Mouse (Mus musculus): ENCODE measurements around the gene Cmas. TPM values are rescaled to one million over a fixed set of nuclear protein-coding genes. Genes with fewer than 3 reads are reported as not detected.

The Cmas gene
- polyA plus RNA-seq, 1 experiment = 88.2 TPM

- DNase-seq (ENCODE audit: extremely low spot score in 1 of 2, low spot score in 1 of 2) = no peak
These were observed 5.1 kb upstream of the Cmas start for GRCm38 (mm10) chr6:142751365-142751764.

GRCm38 (mm10) chr6:142752331-142753246, 3.9 kb upstream of the Cmas start:
- DNase-seq (ENCODE audit: extremely low spot score in 1 of 2, low spot score in 1 of 2) = no peak

GRCm38 (mm10) chr6:142757334-142757965, 964 bp downstream of the Cmas start:
- no peak for DNase-seq (ENCODE audit: extremely low spot score in 1 of 2, low spot score in 1 of 2)

- DNase-seq (ENCODE audit: extremely low spot score in 1 of 2, low spot score in 1 of 2) = no peak
These were observed 1.5 kb downstream of the Cmas start for GRCm38 (mm10) chr6:142757976-142758375.

GRCm38 (mm10) chr6:142758562-142758961, 2.1 kb downstream of the Cmas start:
- no peak for DNase-seq (ENCODE audit: extremely low spot score in 1 of 2, low spot score in 1 of 2)

- no peak for DNase-seq (ENCODE audit: extremely low spot score in 1 of 2, low spot score in 1 of 2)
These were observed 3.1 kb downstream of the Cmas start for GRCm38 (mm10) chr6:142759633-142760032.

GRCm38 (mm10) chr6:142764933-142765332, 8.4 kb downstream of the Cmas start:
- DNase-seq (ENCODE audit: extremely low spot score in 1 of 2, low spot score in 1 of 2) = no peak

GRCm38 (mm10) chr6:142767305-142767704, 10.8 kb downstream of the Cmas start:
- DNase-seq (ENCODE audit: extremely low spot score in 1 of 2, low spot score in 1 of 2) = no peak

GRCm38 (mm10) chr6:142769896-142770295, 13.4 kb downstream of the Cmas start:
- DNase-seq (ENCODE audit: extremely low spot score in 1 of 2, low spot score in 1 of 2) = no peak

GRCm38 (mm10) chr6:142771643-142772042, 15.2 kb downstream of the Cmas start:
- DNase-seq (ENCODE audit: extremely low spot score in 1 of 2, low spot score in 1 of 2) = no peak

GRCm38 (mm10) chr6:142773566-142773965, 17.1 kb downstream of the Cmas start:
- DNase-seq (ENCODE audit: extremely low spot score in 1 of 2, low spot score in 1 of 2) = no peak

GRCm38 (mm10) chr6:142776935-142777334, 20.4 kb downstream of the Cmas start:
- DNase-seq (ENCODE audit: extremely low spot score in 1 of 2, low spot score in 1 of 2) = no peak

GRCm38 (mm10) chr6:142779045-142779811, 22.7 kb downstream of the Cmas start:
- DNase-seq (ENCODE audit: extremely low spot score in 1 of 2, low spot score in 1 of 2) = peak in 1 of 2 experiments; percentile 78

- no peak for DNase-seq (ENCODE audit: extremely low spot score in 1 of 2, low spot score in 1 of 2)
These were observed 23.5 kb downstream of the Cmas start for GRCm38 (mm10) chr6:142779812-142780573.

- no peak for DNase-seq (ENCODE audit: extremely low spot score in 1 of 2, low spot score in 1 of 2)
These were observed 24.1 kb downstream of the Cmas start for GRCm38 (mm10) chr6:142780574-142781033.

GRCm38 (mm10) chr6:142781286-142781685, 24.8 kb downstream of the Cmas start:
- DNase-seq (ENCODE audit: extremely low spot score in 1 of 2, low spot score in 1 of 2) = no peak

- DNase-seq (ENCODE audit: extremely low spot score in 1 of 2, low spot score in 1 of 2) = peak in 1 of 2 experiments; percentile 72
These were observed 28.9 kb downstream of the Cmas start for GRCm38 (mm10) chr6:142785343-142785742.

GRCm38 (mm10) chr6:142786106-142786505, 29.6 kb downstream of the Cmas start:
- no peak for DNase-seq (ENCODE audit: extremely low spot score in 1 of 2, low spot score in 1 of 2)

GRCm38 (mm10) chr6:142788042-142788987, 31.8 kb downstream of the Cmas start:
- DNase-seq (ENCODE audit: extremely low spot score in 1 of 2, low spot score in 1 of 2) = peak in 1 of 2 experiments; percentile 46
